Mouse (Mus musculus) CD4-positive helper T cell, adult 2 months (primary cell): Measurements from ENCODE around the gene Utrn.

Experiments used
- DNase-seq: peaks from one replicate; pipeline ENCODE4 v3.0.0-alpha.2; 2012; ENCODE audit warnings: low read depth, missing footprints, low spot score

Gene Utrn

DNA sequence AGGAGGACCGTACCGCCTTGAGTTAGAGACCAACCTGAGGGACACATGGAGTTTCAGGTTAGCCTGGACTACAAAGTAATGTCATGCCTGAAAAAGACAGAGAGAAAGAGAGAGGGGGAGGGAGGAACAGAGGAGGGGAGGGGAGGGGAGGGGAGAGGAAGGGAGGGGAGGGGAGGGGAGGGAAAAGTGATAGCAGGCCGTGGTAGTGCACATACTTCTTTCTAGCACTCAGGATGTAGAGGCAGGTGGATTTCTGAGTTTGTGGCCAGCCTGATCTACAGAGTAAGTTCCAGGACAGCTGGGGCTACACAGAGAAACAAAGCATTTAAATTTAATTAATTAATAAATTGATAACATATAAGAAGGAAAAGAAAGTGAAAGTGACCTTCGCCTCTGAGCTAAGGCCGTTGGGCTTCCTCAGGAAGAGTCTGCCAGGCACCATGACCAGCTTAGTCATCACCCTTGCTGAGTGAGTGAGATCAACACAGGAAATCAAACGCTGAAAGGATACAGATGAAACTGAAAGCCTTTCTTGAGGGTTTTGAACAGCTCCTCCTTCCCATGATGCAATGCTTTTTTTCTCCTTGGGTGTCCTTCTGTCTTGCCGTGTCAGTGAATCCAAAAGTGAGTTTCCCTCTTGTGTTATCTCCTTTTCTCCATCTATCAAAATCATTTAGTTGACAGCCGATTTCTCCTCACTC, 5.6 kb upstream of the Utrn start:
- peak; percentile 90 for DNase-seq

DNA sequence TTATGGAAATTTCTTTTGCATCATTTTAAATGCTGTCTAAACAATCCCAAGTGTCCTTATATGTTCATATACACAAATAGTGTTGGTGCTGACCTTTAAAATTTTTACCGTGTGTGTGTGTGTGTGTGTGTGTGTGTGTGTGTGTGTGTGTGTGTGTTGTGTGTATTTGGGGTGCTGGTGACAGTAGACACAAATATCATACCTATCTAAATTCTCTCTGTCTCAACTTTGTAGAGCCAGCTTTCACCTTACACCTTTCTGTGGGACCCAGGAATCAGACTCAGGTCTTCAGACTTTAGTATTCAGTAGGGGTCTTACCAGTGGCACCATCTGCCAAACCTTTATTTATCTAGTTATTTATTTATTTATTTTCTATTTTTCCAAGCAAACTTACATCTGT, 681 bp upstream of the Utrn start:
- no peak for DNase-seq

DNA sequence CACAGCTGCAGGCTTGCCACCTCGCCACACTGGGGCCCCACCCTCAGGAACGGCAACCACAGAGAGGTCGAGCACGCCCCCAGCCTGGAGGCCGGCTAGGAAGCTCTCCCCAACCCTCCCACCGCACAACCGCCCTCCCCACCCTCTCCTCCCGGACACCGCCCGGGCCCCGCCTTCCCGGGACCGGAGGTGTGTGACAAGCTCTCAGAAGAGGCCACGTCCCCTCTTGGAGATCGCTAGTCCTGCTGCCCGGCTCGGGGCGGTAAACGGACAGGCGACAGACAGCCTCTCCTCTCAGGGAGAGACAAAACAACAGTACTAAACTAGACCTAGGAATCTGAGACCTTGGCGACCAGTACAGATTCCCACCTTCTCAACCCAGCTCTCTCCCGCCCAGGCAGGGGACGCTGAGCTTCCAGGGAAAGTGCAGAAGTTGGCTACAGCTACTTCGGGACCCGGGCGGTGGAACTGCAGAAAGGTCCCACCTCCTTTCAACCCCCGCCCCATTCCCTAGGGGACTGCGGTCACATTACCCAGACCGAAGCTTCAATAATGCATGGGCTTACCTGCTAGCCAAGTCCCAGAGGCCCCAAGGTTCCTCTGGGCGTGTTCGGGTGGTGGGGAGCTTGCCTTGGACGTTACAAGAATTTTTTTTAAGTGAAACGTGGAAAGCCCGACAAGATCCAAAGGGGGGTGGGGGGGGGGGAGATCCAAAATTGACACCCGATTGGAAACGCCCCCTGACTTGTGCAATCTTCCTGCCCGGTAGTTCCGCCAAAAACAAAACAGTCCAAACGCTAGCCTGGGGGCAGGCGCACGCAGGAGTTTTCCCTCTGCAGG, 756 bp downstream of the Utrn start:
- peak; percentile 81 for DNase-seq

DNA sequence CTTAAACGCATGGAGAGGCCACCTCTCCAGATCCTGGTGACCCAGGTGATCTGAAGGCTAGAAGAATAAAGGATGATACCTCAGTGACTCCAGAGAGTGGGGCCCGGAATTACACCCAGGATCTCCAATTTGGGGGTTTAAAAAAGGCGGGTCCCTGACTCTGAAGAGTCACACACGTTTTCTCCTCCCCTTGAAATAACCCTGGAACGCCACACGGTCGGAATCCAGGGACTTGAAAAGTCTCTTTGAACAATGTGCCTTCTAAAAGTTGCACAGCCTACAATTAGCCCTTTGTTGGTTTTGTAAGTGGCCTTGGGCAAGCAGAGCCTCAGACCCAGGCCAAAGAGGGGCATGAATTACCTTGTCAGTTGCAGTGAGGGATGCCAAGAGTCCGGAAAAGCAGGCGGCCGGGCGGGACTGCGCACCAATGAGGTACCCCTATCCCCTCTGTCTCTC, 1.4 kb downstream of the Utrn start:
- DNase-seq, result no peak

DNA sequence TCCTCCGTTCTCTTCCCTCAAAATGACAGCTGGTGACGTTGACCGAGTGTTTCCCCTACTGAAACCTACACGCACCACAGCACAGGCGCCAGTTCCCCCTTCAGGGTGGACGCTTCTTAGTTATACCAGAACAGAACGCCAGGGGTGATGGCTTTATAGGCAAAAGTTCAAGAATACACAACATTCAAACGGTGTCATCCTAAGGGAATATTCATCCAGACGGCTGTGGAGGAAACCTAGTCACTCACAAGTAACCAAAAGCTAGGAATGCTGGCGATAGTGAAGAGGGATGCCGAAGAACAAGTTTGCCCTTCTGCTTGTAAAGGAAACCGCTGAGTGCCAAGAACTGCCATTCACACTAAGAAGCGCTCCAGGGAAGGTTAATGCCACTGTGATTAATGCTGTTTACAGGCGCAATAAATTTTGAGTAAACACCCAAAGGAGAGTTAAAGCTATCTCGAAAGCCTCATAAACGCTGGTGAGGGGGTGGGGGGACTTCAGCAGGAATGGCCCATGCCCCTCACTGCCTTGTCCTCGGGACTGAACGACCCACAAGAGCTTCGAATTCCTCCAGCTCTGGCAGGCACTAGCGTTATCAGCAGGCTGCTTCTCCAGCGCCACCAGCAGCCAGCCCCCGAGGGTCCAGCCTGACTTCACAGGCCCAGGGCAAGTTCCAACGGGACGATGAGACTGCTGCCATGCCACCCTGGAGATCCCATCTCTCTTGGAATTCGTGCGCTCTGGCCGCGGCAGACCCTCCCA, 2.0 kb downstream of the Utrn start:
- DNase-seq, result peak; percentile 30

DNA sequence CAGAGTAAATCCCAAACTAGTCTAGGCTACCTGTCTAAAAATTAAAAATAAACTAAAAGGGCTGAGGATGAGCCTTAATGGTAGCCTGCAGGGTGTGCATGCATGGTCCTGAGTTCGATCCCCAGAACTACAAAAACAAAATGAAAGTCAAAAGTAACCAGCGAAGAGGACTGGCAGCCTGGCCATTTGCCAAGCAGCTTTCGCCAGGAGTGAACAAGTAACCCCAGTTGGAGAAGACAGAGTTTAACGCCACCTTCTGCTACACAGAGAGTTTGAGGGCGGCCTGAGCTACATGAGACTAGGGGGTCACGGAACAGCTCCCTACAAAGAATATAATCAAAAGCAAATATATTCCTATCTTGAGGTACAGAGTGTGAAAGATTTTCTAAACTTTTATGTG, 4.0 kb downstream of the Utrn start:
- DNase-seq, result no peak

DNA sequence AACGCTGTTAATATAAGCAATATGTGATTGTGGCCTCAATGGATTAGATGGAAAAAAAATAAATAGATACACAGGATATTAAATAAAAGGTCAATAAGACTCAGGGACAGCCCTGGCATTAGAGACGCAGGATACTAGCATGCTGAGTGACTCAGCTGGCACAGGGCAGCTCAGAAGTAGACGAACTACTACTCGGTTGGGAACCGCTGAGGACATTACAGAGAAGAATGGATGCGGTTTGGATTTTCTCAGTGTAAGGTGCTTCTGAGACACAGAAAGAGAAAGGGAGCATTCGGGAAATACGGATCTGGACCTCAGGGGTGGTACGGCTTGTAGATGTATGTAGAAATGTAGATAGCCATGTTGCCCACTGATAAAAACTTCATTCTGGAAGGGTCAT, 5.6 kb downstream of the Utrn start:
- no peak for DNase-seq

DNA sequence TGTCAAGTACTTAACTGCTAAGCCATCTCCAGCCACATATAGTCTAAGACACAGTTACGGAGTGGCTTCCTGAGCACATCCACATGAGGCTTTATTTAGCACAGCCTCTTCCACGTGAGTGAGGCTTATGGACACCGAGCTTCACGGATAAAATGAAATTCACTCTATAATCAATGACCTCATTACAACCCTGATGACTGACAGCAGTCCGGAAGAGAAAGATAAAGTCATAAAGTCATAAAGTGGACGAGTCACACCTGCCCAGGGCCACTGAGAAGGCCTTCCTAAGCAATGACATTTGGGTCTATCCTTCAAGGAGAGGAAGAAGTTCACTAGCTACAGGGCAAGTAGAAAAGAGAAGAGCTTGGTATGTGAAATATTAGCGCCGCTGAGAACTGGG, 7.1 kb downstream of the Utrn start:
- DNase-seq, result no peak

DNA sequence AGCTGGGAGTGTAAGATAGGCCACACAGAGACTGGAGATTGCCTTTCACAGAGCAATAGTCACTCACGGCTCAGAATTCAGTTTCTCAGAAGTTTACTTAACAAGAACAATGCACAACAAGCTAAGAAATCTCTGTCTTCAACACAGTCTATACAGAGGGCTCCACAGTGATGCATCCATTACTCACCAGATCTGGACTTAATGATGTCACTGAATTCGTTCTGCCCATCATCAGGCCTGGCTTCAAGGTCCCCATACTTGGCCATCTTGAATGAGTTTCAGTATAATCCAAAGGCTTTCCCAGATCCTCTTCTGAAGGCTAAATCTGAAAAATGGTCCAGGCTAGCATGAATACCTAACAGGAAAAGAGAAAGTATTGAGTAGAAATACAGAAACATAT, 7.8 kb downstream of the Utrn start:
- no peak for DNase-seq

DNA sequence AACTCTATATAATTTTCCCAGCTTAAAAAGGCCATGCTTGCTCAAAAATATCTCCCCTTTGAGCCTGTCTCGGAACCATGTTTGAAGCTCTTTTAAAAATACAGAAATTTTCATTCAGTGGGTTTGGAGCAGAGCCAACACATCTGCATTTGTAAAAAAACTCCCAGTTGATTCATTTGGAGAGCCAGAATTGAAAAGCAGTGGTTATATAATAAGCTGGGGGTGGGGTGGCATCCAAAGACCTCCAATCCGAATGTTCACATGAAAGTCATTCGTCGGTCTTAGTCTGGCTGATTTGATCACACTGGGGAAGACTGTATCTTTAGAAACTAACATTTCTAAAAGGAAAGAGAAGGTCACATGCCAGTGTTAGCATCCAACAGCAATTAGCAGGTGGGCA, 8.4 kb downstream of the Utrn start:
- DNase-seq, result peak; percentile 30

DNA sequence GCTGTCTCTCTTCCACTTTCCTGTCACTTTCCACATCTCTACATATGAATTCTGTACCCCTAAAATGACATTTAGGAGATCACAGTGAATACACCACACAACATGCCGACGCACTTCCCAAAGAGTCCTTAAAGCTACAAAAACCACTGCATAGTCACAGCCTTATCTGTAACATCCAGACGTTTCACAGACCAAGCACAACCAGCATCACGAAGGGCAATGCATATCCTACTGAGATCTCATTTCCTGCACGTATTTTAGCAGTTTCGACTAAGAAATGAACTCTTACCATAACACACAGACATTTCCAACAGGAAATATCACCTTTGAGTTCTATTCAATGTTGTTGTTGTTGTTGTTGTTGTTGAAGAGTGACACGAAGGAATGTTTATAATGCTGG, 8.8 kb downstream of the Utrn start:
- peak; percentile 75 for DNase-seq

DNA sequence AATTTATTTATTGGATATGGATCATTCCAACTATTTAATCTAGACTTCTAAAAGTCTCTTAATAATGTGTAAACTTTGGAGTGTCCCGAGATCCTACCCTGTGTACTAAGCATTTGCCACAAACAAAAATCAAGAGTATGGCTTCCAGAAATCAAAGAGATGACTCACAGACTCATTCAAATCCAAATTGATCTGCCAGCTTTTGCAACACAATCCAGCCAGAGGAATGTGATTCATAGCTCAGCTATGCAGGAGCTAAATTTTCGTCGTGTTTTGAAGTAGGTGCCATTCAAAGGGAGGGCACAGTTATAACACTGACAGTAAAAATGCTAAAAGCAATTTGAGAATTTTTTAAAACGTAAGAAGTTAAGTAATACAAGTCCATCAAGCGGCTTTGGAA, 11.1 kb downstream of the Utrn start:
- no peak for DNase-seq

DNA sequence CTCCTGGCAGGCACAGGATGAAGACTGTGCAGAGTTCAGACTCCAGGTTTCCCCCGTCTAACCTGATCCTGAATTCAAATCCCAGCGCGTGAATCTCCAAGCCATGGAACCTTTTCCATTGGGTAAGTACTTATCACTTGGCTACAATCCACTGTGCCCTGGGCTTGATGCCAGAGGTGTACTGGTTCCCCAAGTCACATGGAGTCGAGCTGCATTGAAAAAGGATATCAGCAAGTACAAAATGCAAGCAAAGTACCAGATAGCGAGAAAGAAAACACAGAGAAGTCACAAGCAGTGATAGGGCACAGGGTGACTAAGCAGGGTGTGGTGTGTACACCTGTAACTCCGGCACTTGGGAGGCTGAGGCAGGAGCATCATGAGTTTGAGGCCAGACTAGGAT, 14.9 kb downstream of the Utrn start:
- DNase-seq, result no peak

DNA sequence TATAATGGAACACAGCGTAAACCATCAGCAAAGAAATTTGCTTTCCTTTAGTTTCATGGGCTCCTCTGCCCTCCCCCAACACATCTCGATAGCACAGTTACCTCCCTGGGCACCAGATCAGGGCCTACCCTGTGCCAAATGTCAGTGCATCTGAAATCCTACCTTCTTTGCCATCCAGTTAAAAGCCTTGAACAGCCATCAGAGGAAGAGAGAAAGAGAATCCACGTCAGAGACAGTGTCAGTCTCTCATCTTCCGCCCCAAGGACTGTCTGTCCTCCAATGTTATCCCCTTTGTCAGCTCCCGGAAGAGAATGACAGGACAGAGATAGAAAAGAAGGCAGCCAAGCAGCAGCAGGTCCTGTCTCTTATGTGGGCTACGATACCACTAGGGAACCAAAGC, 15.4 kb downstream of the Utrn start:
- DNase-seq, result no peak

DNA sequence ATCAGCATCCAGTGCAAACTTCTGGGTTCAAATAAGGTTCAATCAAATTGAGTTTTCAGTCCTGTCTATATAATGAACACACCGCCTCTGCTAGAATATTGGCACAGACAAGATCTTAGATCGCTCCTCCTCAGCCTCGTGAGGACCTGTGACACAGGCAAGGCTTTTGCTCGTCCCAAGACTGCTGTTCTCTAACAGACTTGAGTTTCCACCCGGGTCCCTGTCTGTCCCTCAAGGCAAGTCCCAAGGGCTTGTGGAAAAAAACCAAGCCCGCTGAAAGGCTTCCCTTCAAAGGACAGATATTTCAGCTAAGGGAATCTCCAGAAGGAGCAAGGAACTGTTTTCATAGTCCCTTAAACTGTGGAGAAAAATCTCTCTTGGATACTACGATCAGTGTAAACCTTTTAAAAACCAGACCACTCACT, 16.0 kb downstream of the Utrn start:
- DNase-seq, result no peak

DNA sequence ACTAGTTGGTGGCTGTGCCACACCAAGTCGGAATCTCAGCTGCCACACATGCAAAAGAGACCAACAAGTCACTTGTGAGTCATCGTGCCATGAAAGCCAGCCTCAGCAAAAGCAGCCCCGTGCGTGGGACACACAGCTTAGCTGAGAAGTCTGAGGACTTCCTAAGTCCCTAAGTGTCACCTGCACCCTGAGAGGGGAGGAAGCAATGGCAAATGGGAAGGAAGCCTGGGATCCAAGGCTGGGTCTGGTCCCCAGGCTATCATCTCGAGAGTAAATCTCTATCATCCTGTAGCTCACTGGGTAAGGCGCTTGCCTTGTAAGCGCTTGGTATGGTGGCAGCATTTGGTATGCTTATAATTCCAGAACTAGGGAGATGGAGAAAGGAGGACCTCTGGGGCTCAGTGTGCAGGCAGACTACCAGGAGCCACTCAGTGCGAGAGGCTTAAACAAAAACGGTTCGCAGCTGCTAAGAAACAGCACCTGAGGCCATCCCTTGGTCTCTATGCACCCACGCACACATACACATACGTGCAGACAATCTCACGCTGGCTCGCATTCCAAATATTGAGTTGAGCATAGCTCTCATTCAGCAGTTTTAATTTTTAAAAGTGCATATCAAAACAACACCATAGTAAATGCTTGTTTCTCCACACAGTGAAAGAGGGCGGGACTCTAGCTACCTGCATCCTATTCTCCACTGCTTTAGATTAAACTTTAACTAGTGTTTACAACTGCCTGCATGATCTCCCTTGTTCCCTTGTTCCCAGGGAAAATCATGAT, 16.6 kb downstream of the Utrn start:
- DNase-seq, result no peak

DNA sequence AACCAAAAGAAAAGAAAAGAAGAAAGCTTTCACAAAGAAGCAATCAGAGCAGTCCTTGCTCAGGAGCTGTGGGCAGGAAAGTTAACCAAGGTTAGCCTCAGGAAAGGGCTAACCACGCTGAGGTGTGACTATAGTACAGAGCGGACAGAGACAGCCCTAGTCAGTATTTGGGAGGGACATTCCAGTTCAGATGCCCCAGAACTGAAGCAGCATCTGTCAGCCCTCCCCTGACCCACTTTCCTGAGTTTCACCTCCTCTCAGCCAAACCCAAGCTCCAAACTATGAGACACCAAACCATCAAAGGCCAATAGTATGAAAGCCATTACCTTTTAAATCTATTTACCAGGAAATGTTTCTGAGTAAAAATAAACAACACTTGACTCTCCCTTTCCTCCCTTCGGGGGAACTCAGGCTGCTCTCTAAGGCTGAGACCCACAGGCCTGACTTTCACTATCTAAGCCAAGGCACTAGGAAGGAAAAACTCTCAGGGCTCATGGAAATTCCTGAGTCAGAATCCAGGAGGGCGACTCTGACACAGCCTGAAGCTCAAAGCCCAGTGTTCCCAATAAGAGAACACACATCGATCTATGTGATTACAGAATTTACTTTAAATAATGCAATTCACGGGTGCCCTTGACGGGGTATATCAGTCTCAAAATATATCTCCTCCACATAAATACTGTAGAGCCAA, 18.2 kb downstream of the Utrn start:
- no peak for DNase-seq

DNA sequence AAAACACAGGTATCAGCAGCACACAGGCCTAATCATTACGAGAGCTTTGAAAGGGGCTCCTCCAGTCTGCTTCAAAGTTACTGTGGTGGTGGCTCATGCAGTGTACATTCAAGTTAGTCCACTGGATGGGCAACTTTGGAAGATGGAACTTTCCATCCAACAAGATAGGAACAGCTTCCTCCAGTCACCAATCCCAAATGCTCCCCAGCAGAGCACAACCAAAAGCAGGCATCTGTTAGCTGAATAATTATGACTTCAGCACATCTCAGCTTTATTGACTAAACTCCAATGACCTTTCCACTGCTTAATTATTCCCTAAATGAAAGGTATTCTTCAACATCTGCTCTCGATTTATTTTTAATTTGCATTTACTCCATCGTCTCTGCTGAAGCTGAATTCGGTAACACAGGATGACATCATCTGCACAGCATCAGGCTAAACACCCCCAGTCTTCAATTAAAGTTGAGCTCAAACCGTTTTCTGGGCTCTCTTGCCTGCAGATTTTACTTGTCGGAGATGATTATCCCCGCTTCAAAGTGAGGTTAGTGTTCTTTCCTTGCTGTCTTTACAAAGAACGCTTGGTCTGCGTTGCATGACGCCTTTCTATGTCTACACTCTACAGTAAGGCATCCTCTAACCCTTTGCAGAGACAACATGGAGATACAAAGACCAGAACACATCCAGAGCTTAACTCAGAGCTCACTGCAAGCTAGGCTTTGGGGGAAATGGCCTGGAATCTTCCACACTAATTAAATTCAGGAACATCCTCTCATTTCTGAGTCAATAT, 20.6 kb downstream of the Utrn start:
- DNase-seq, result no peak

DNA sequence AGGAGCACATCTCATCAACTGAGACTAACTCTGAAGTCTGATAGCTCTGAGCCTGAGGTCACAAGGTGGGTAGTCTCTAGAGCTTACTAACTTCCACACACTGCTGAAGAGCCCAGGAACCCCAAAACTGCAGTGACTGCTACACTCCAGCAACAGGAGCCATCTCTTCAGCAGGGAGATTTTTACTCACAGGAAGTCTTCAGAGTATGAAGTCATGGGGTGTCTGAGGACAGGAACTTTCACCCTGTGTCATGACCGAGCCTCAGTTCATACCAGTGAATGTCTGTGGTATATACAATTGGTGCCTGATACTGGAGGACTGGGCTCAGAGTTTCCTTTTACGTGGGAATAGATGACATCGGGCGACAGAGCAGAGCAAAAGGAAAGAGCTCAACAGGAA, 26.6 kb downstream of the Utrn start:
- DNase-seq, result peak; percentile 71

DNA sequence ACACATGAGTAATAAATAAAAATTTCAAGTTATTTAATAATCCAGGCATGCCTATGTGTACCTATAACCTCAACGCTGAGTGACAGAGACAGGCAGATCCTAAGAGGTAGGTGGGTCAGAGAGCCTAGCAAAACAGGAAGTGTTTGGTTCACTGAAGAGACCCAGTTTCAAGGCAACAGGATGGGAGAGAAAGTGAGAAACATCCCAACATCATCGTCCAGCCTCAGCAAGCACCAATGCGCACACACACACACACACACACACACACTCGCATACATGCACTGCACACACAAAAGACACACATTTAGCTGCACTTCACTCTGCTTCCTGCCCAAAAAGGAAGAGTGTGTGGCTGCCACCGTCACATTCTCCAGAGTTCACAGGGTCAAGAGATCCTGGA, 27.7 kb downstream of the Utrn start:
- DNase-seq, result peak; percentile 54
